Mouse (Mus musculus): ENCODE measurements around the gene Vps54. TPM values are rescaled to one million over a fixed set of nuclear protein-coding genes. Genes with fewer than 3 reads are reported as not detected.

Vps54 gene
- polyA plus RNA-seq, 1 experiment from 2014 or later, result 15.7 TPM

- Histone ChIP-seq H3K4me2 (ENCODE audit: low read depth, low read length) (no peak overlapping the region), H3K36me3 (ENCODE audit: control insufficient read depth, insufficient read depth, low read length) (no peaks in the 10 kb centered on the region), H3K4me3 (ENCODE audit: low read depth, low read length) (no peak overlapping the region), H3K4me1 (ENCODE audit: control insufficient read depth, insufficient read depth, low read length) (no peaks in the 10 kb centered on the region), H3K9ac (replicated peaks; ENCODE audit: low read depth, low read length) (no peak overlapping the region), H3K27ac (ENCODE audit: low read depth, low read length) (no peak overlapping the region), H3K9me3 (ENCODE audit: control insufficient read depth, low read length) (no peaks in the 10 kb centered on the region), H3K27me3 (ENCODE audit: control insufficient read depth, insufficient read depth, low read length) (no peaks in the 10 kb centered on the region)
- WGBS, result 94% methylated on average over 2 of the region's 2 CpGs
- no peak for ATAC-seq (ENCODE audit: low read depth)
Observed at GRCm38 (mm10) chr11:21221396-21221795, 17.7 kb upstream of the Vps54 start.

GRCm38 (mm10) chr11:21222606-21223207, 16.4 kb upstream of the Vps54 start:
- no peaks in the 10 kb centered on the region for H3K36me3 ChIP-seq (ENCODE audit: control insufficient read depth, insufficient read depth, low read length)
- ATAC-seq (ENCODE audit: low read depth), result no peak
- H3K9ac ChIP-seq (replicated peaks; ENCODE audit: low read depth, low read length), result no peak overlapping the region
- H3K4me3 ChIP-seq (ENCODE audit: low read depth, low read length), result no peak overlapping the region
- no peaks in the 10 kb centered on the region for H3K27me3 ChIP-seq (ENCODE audit: control insufficient read depth, insufficient read depth, low read length)
- no peaks in the 10 kb centered on the region for H3K4me1 ChIP-seq (ENCODE audit: control insufficient read depth, insufficient read depth, low read length)
- H3K9me3 ChIP-seq (ENCODE audit: control insufficient read depth, low read length), result no peaks in the 10 kb centered on the region
- WGBS, result 82% methylated on average over 4 of the region's 4 CpGs
- no peak overlapping the region for H3K4me2 ChIP-seq (ENCODE audit: low read depth, low read length)
- H3K27ac ChIP-seq (ENCODE audit: low read depth, low read length), result no peak overlapping the region

- Histone ChIP-seq H3K9ac (replicated peaks; ENCODE audit: low read depth, low read length) (no peak overlapping the region), H3K4me1 (ENCODE audit: control insufficient read depth, insufficient read depth, low read length) (no peaks in the 10 kb centered on the region), H3K27ac (ENCODE audit: low read depth, low read length) (no peak overlapping the region), H3K9me3 (ENCODE audit: control insufficient read depth, low read length) (no peaks in the 10 kb centered on the region), H3K4me2 (ENCODE audit: low read depth, low read length) (no peak overlapping the region), H3K27me3 (ENCODE audit: control insufficient read depth, insufficient read depth, low read length) (no peaks in the 10 kb centered on the region), H3K36me3 (ENCODE audit: control insufficient read depth, insufficient read depth, low read length) (no peaks in the 10 kb centered on the region), H3K4me3 (ENCODE audit: low read depth, low read length) (no peak overlapping the region)
- no peak for ATAC-seq (ENCODE audit: low read depth)
- 89% methylated on average over 3 of the region's 3 CpGs for WGBS
Observed at GRCm38 (mm10) chr11:21223539-21223938, 15.5 kb upstream of the Vps54 start.

GRCm38 (mm10) chr11:21224041-21224440, 15.0 kb upstream of the Vps54 start:
- no peak overlapping the region for H3K27ac ChIP-seq (ENCODE audit: low read depth, low read length)
- H3K27me3 ChIP-seq (ENCODE audit: control insufficient read depth, insufficient read depth, low read length), result no peaks in the 10 kb centered on the region
- no peaks in the 10 kb centered on the region for H3K36me3 ChIP-seq (ENCODE audit: control insufficient read depth, insufficient read depth, low read length)
- H3K9ac ChIP-seq (replicated peaks; ENCODE audit: low read depth, low read length), result no peak overlapping the region
- H3K4me3 ChIP-seq (ENCODE audit: low read depth, low read length), result no peak overlapping the region
- H3K9me3 ChIP-seq (ENCODE audit: control insufficient read depth, low read length), result no peaks in the 10 kb centered on the region
- no peak overlapping the region for H3K4me2 ChIP-seq (ENCODE audit: low read depth, low read length)
- WGBS, result 89% methylated on average over 6 of the region's 6 CpGs
- no peaks in the 10 kb centered on the region for H3K4me1 ChIP-seq (ENCODE audit: control insufficient read depth, insufficient read depth, low read length)
- ATAC-seq (ENCODE audit: low read depth), result no peak

GRCm38 (mm10) chr11:21224446-21224845, 14.6 kb upstream of the Vps54 start:
- Histone ChIP-seq H3K4me2 (ENCODE audit: low read depth, low read length) (no peak overlapping the region), H3K4me3 (ENCODE audit: low read depth, low read length) (no peak overlapping the region), H3K9ac (replicated peaks; ENCODE audit: low read depth, low read length) (no peak overlapping the region), H3K27ac (ENCODE audit: low read depth, low read length) (no peak overlapping the region), H3K4me1 (ENCODE audit: control insufficient read depth, insufficient read depth, low read length) (no peaks in the 10 kb centered on the region), H3K36me3 (ENCODE audit: control insufficient read depth, insufficient read depth, low read length) (no peaks in the 10 kb centered on the region), H3K9me3 (ENCODE audit: control insufficient read depth, low read length) (no peaks in the 10 kb centered on the region), H3K27me3 (ENCODE audit: control insufficient read depth, insufficient read depth, low read length) (no peaks in the 10 kb centered on the region)
- ATAC-seq (ENCODE audit: low read depth), result no peak

- H3K4me2 ChIP-seq (ENCODE audit: low read depth, low read length), result no peak overlapping the region
- no peaks in the 10 kb centered on the region for H3K4me1 ChIP-seq (ENCODE audit: control insufficient read depth, insufficient read depth, low read length)
- no peak overlapping the region for H3K9ac ChIP-seq (replicated peaks; ENCODE audit: low read depth, low read length)
- no peaks in the 10 kb centered on the region for H3K27me3 ChIP-seq (ENCODE audit: control insufficient read depth, insufficient read depth, low read length)
- ATAC-seq (ENCODE audit: low read depth), result no peak
- no peak overlapping the region for H3K27ac ChIP-seq (ENCODE audit: low read depth, low read length)
- no peaks in the 10 kb centered on the region for H3K36me3 ChIP-seq (ENCODE audit: control insufficient read depth, insufficient read depth, low read length)
- no peaks in the 10 kb centered on the region for H3K9me3 ChIP-seq (ENCODE audit: control insufficient read depth, low read length)
- no peak overlapping the region for H3K4me3 ChIP-seq (ENCODE audit: low read depth, low read length)
Observed at GRCm38 (mm10) chr11:21224983-21225382, 14.1 kb upstream of the Vps54 start.

GRCm38 (mm10) chr11:21235381-21235780, 3.7 kb upstream of the Vps54 start:
- no peak for ATAC-seq (ENCODE audit: low read depth)

GRCm38 (mm10) chr11:21235821-21236220, 3.3 kb upstream of the Vps54 start:
- Histone ChIP-seq H3K9me3 (ENCODE audit: control insufficient read depth, low read length) (no peaks in the 10 kb centered on the region), H3K36me3 (ENCODE audit: control insufficient read depth, insufficient read depth, low read length) (no peaks in the 10 kb centered on the region), H3K9ac (replicated peaks; ENCODE audit: low read depth, low read length) (no peak overlapping the region), H3K27ac (ENCODE audit: low read depth, low read length) (no peak overlapping the region), H3K4me2 (ENCODE audit: low read depth, low read length) (no peak overlapping the region), H3K4me1 (ENCODE audit: control insufficient read depth, insufficient read depth, low read length) (peaks cover 6% of the 10 kb centered on the region; the same call in 1 of the 2 replicates), H3K27me3 (ENCODE audit: control insufficient read depth, insufficient read depth, low read length) (no peaks in the 10 kb centered on the region), H3K4me3 (ENCODE audit: low read depth, low read length) (no peak overlapping the region)
- ATAC-seq (ENCODE audit: low read depth), result no peak
- WGBS, result 53% methylated on average over 2 of the region's 2 CpGs

More at GRCm38 (mm10) chr11:21235381-21235780, 3.7 kb upstream of the Vps54 start:
- Histone ChIP-seq H3K4me3 (ENCODE audit: low read depth, low read length) (no peak overlapping the region), H3K9ac (replicated peaks; ENCODE audit: low read depth, low read length) (no peak overlapping the region), H3K27me3 (ENCODE audit: control insufficient read depth, insufficient read depth, low read length) (no peaks in the 10 kb centered on the region), H3K4me1 (ENCODE audit: control insufficient read depth, insufficient read depth, low read length) (peaks cover 6% of the 10 kb centered on the region; the same call in 1 of the 2 replicates), H3K27ac (ENCODE audit: low read depth, low read length) (no peak overlapping the region), H3K36me3 (ENCODE audit: control insufficient read depth, insufficient read depth, low read length) (no peaks in the 10 kb centered on the region), H3K4me2 (ENCODE audit: low read depth, low read length) (no peak overlapping the region), H3K9me3 (ENCODE audit: control insufficient read depth, low read length) (no peaks in the 10 kb centered on the region)

GRCm38 (mm10) chr11:21236996-21237395, 2.1 kb upstream of the Vps54 start:
- H3K4me2 ChIP-seq (ENCODE audit: low read depth, low read length), result no peak overlapping the region
- no peak overlapping the region for H3K4me3 ChIP-seq (ENCODE audit: low read depth, low read length)
- 84% methylated on average over 4 of the region's 4 CpGs for WGBS
- ATAC-seq (ENCODE audit: low read depth), result no peak
- no peaks in the 10 kb centered on the region for H3K27me3 ChIP-seq (ENCODE audit: control insufficient read depth, insufficient read depth, low read length)
- no peak overlapping the region for H3K9ac ChIP-seq (replicated peaks; ENCODE audit: low read depth, low read length)
- no peaks in the 10 kb centered on the region for H3K9me3 ChIP-seq (ENCODE audit: control insufficient read depth, low read length)
- H3K4me1 ChIP-seq (ENCODE audit: control insufficient read depth, insufficient read depth, low read length), result peaks cover 10% of the 10 kb centered on the region; the same call in 1 of the 2 replicates
- H3K27ac ChIP-seq (ENCODE audit: low read depth, low read length), result no peak overlapping the region
- H3K36me3 ChIP-seq (ENCODE audit: control insufficient read depth, insufficient read depth, low read length), result no peaks in the 10 kb centered on the region

All from neural tube, embryonic 14.5 days (tissue).